In the genomic region with DNA sequence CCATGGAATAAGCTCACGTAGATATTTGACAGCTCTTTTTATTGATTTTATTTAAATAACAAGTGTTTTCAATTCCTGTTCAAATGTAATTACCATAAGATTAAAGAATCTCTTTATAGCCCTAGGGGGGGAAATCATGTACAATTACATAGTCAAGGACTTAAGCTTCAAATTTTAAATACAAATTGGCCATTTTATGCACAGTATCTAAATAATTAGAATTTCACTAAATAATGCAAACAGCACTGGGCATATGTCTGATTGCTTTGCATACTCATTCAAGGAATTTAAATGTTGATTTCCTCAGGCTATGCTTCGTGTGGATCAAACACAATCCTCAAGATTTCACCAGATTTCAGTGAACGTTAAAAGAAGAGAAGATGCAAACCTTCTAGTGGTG, we compare ENCODE assay signal across 30 mouse cellular contexts.
"Had no signal": no experiment of that assay in that cellular context is flagged by ENCODE, and none has a peak within 500 bp of the region (broad histone marks: within the 10 kb centered on the region; RNA-seq: fewer than 3 reads in every experiment).

No protein-coding gene starts in this region.

- H3K27ac ChIP-seq: left cerebral cortex, adult 2 months; limb, embryonic 10.5 days; limb, embryonic 12.5 days; limb, embryonic 13.5 days; limb, embryonic 15.5 days; liver, embryonic 12.5 days; liver, embryonic 13.5 days; liver, embryonic 14.5 days; liver, embryonic 15.5 days; lung, embryonic 15.5 days; macrophage; midbrain, embryonic 12.5 days; midbrain, embryonic 15.5 days; neural tube, embryonic 12.5 days; neural tube, embryonic 13.5 days had no signal

- H3K27me3 ChIP-seq: limb, embryonic 12.5 days; limb, embryonic 13.5 days; limb, embryonic 15.5 days; liver, embryonic 12.5 days; liver, embryonic 13.5 days; liver, embryonic 15.5 days; lung, embryonic 15.5 days; megakaryocyte, embryonic 14.5 days; midbrain, embryonic 12.5 days; midbrain, embryonic 15.5 days; neural tube, embryonic 12.5 days; neural tube, embryonic 13.5 days had no signal

- H3K4me1 ChIP-seq: limb, embryonic 10.5 days; limb, embryonic 12.5 days; limb, embryonic 13.5 days; limb, embryonic 15.5 days; liver, embryonic 12.5 days; liver, embryonic 13.5 days; liver, embryonic 15.5 days; lung, embryonic 15.5 days; megakaryocyte, embryonic 14.5 days; midbrain, embryonic 12.5 days; midbrain, embryonic 15.5 days; neural tube, embryonic 12.5 days; neural tube, embryonic 13.5 days had no signal

- H3K9ac ChIP-seq: limb, embryonic 12.5 days; limb, embryonic 13.5 days; limb, embryonic 15.5 days; liver, embryonic 12.5 days; liver, embryonic 13.5 days; liver, embryonic 14.5 days; liver, embryonic 15.5 days; liver, postnatal 0 days; lung, embryonic 14.5 days; lung, embryonic 15.5 days; midbrain, embryonic 12.5 days; midbrain, embryonic 15.5 days; neural tube, embryonic 12.5 days; neural tube, embryonic 13.5 days had no signal

- H3K9me3 ChIP-seq: limb, embryonic 10.5 days; limb, embryonic 12.5 days; limb, embryonic 13.5 days; limb, embryonic 15.5 days; liver, embryonic 12.5 days; liver, embryonic 15.5 days; lung, embryonic 15.5 days; megakaryocyte, embryonic 14.5 days; midbrain, embryonic 12.5 days; midbrain, embryonic 15.5 days; neural tube, embryonic 12.5 days; neural tube, embryonic 13.5 days had no signal

- H3K4me3 ChIP-seq: left cerebral cortex, adult 2 months; limb, embryonic 10.5 days; limb, embryonic 12.5 days; limb, embryonic 13.5 days; limb, embryonic 15.5 days; liver, embryonic 12.5 days; liver, embryonic 13.5 days; liver, embryonic 15.5 days; lung, embryonic 15.5 days; megakaryocyte, embryonic 14.5 days; midbrain, embryonic 12.5 days; midbrain, embryonic 15.5 days; myocyte; neural tube, embryonic 12.5 days; neural tube, embryonic 13.5 days had no signal

- ATAC-seq: liver, embryonic 12.5 days; liver, postnatal 0 days; lung, postnatal 0 days; midbrain, embryonic 15.5 days; midbrain, embryonic 16.5 days had no signal

- DNase-seq: left cerebral cortex, postnatal 4 days; liver; liver, embryonic 13.5 days; liver, postnatal 0 days; lung, adult 18-20 months; lung, adult 2 months; lung, embryonic 14.5 days; lung, postnatal 10 days; lung, postnatal 14 days; lung, postnatal 36 days; lung, postnatal 4 days had no signal

- H3K36me3 ChIP-seq: limb, embryonic 10.5 days; limb, embryonic 12.5 days; limb, embryonic 13.5 days; limb, embryonic 15.5 days; liver, embryonic 12.5 days; liver, embryonic 13.5 days; liver, embryonic 15.5 days; lung, embryonic 15.5 days; midbrain, embryonic 12.5 days; midbrain, embryonic 15.5 days; neural tube, embryonic 12.5 days; neural tube, embryonic 13.5 days had no signal

- H3K4me2 ChIP-seq: limb, embryonic 12.5 days; limb, embryonic 13.5 days; limb, embryonic 15.5 days; liver, embryonic 11.5 days; liver, embryonic 12.5 days; liver, embryonic 13.5 days; liver, embryonic 15.5 days; lung, embryonic 14.5 days; lung, embryonic 15.5 days; midbrain, embryonic 12.5 days; midbrain, embryonic 15.5 days; neural tube, embryonic 12.5 days; neural tube, embryonic 13.5 days had no signal
